Mouse (Mus musculus): ENCODE results near the gene Endou.
"Not testable (repeated sequence)": the region's sequence is repeated elsewhere in the genome, so short reads cannot be mapped to it uniquely, and the experiment has no call there.

Gene Endou

DNA sequence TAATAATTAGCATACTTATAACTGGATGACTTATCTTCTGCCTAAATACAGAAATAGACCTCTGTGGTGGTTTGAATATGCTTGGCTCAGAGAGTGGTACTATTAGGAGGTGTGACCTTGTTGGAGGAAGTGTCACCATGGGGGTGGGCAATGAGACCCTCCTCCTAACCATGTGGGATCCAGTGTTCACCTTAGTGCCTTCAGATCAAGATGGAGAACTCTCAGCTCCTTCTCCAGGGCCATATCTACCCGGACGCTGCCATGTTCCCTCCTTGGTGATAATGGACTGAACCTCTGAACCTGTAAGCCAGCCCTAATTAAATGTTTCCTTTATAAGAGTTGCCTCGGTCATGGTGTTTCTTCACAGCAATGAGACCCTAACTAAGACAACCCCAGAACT is 53.8 kb downstream of the Endou start:
- no peak for DNase-seq

DNA sequence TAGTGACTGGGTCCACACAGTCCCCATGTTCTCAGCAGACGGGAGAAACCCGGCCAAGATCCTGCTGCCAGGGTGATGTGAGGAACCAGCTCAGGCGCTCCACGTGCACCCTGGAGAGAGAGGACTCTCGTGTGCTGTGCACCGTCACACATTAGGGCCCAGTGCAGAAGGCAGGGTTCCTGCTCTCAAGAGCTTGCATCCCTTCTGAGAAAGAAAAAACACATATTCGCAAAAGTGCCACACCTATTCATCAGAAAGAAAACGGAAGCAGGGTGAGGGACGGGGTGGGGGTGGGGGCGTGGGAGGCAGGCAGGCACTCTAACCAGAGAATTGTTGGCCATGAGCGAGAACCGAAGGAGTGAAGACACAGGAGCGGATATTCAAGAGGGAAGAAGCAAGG is 55.2 kb downstream of the Endou start:
- no peak for DNase-seq

DNA sequence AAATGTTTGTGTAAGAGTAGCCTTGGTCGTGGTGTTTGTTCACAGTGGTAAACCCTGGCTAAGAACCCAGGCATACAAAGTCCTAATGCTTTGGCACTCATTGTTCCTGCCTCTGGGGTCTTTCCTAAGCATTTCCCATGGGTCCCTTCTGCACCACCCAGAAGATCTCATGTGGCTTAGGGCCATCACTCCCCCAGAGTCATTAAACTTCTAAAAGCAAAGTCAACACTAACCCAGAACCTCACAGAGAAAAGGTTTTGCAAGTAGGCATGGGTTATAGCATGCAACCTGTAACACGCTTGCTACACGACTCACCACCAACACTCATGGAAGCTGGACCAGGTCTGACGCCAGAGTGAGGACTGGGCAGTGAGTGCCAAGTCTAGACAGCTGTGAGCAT is 56.7 kb downstream of the Endou start:
- DNase-seq = no peak

DNA sequence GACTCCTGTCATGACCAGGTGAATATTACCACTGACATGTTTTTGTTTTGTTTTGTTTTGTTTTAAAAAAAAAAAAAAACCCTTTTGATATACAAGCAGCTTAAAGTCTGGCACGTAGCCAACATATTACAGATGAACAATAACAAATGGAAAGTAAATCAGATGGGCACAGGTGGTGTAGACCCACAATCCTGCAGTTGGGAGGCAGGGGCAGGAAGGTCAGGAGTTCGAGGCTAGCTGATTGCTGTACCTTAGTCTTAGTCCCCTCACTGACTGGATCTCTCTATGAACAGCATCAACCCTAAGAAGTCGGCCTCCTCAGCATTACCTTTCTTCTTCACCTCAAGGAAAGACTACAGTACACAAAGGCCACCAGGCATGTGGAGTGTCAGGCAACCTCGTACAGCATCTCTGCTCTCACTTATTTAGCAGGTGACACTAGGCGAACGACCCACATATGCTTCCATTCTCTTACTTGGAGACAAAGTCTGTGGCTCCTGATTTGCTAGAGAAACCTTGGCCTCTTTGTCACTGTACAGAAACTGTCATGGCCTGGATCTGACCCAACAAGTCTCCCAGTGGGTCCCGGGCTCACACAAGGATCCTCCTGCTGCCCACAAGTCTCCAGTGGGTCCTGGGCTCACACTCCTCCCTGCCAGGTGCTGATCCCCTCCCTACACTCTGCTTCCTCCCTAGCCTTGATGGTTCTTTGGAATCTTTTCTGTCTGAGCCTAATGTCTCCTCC is 57.7 kb downstream of the Endou start:
- DNase-seq = no peak

DNA sequence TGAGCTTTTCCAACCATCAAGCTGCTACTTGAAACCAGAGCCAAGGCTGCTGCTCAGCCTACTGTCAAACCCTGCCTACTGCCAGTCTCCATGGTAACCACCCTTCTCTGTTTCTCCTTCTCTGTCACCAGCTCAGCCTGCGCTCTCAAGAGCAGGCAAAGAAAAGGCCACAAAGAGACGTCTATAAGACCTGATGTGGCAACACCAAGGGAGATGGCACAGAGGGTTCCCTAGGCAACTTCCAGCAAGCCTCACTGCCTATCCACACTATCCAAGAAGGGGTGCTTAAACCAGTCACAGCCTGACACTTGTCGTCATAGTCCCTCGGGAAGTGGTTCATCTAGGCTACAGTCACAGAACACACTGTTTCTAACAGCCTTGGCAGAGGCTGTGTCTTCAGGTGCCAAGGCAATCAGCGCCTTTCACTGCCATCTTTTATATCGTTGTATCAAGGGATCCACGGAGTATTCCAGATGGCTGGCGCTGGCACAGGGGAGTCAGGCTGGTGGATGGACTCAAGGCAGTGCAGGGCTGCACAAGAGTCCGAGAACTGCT is 58.9 kb downstream of the Endou start:
- no peak for DNase-seq

DNA sequence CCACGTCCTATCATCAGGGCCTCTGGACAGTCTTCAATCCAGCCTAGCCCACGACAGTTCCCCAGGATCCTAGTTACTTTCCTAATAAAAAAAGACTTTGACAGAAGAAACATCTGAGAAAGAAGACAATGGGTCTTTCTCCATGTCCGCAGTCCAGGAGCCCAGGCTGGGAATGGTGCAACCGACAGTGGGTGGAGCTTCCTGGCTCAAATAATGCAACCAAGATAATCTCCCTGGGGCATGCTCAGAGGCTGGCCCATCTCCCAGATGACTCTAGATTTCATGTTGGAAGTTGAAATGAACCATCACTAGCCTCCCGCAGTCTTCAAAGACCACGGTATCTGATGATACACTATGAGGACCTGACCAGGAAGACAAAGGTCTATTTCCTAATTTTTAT is 60.6 kb downstream of the Endou start:
- no peak for DNase-seq

DNA sequence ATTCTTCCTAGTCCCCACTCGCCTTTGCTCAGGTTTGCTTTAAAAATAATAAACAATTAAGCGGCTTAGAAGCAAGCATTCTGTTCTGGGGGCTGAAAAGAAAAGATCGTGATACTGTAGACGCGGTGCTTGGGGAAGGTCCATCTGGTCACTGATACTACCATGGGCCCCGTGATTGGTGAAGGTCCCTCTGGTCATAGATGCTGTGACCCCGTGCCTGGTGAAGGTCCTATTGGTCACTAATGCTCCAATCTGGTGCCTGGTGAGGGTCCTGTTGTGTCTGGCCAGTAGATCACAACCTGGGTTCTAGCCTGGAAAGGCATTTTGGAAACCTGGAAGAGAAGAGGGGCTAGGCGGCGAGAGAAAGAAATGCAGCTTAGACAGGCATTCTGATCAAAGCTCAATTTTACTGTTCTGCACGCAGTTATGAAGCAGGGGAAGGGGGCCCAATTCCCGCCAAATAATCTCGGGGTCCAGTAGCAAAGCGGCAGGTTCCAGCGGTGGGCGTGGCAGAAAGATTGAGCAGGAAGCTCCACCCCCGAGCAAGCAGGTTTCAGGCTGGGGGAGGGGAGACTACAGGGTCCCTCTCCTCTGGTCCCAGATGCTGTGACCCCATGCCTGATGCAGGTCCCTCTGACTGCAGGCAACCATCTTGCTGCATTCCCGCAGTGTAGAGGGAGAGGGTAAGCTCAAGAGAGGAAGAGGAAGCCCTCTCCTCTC is 62.8 kb downstream of the Endou start:
- not testable (repeated sequence) for DNase-seq

DNA sequence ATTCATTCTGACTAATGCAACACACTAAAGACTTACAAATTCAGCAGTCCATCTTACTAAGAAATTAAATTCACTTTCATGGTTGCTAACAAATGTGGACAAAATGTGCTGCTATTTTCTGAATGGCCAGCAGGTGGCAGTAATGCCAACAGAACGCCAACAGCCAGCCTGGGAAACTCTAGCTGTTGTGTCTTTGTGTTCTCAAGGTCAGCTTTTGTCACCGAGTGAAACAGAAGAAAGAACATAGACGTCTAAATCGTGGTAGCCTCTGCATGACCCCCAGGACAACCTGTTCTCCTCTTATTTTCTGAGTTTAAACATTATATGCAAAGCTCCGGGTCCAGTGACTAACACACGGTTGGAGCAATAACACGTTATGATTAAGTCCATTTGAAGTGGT is 63.7 kb downstream of the Endou start:
- DNase-seq = peak; percentile 59 to 73

DNA sequence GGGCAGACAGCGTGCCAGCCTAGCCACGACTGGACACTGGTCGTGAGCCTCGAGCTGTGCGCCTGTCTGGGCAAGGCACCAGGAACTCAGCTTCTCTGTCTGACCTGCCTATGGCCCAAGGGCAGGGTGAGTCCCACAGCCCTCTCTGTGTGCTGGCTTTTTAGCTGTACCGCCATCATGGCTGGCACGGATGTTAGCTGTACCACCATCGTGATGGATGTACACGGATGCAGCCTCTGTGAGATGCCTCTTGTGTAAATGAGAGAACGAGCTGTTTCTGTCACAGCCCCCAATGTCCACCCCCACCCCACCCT is 64.7 kb downstream of the Endou start:
- no peak for DNase-seq

DNA sequence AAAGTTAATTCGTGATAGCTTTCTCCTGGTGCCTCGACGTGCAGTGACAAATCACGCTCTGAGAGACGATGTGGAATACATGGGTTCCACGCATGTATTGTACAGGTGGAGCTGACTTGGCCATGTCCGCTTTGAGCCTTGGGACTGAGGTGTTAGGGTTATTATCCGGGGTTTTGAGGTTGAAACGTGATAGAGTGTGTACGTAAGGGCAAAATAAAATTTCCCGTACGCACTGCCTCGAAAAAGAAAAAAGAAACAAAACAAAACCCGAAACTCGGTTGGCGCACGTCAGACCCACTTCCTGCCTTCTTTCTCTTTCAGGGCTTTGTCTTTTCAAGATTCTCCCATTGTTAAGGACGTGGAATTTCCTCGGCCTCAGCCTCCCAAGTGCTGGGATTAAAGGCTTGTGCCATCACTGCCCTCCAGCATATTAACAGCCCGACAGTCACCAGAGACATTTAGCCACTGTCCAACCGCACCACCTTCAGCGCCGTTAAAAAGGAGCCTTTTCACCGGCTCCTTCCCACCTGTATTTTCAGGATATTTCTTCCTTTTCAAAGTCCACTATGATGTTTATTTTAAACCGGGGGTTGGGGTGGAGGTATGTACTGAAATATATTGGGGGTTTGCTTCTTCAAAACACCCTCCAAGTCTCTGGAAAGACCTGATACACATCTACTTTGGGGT is 65.2 kb downstream of the Endou start:
- no peak for DNase-seq

DNA sequence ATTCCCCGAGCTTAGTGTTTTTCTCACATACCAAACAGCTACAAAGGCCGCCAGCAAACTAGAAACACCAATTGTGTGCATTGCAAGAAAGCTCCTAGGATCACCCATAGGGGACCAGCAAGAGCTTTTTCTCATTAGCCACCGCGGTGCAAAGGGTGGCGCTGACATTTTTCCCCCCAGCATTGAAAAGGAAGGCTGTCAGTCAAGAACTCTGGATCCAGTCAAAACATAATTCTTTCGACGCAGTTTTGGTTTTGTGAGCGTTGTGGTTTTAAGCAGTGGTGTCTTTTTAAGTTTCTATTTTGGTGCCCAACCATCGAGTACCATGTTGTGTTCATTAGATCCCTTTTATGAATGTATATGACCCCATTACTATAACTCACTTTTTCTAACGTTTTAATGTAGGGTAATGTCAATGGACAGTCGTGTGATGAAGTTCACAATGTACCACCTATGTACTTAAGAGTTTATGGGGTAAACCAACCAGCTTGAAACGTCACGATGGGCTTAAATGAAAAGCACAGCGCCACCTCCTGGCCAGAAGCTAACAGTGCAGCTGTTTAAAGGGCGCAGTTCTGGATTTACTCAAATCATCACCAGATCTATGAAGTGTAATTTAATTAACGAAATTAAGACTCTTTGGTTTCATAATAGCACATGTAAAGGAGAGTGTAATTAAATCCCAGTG is 66.0 kb downstream of the Endou start:
- DNase-seq = no peak

DNA sequence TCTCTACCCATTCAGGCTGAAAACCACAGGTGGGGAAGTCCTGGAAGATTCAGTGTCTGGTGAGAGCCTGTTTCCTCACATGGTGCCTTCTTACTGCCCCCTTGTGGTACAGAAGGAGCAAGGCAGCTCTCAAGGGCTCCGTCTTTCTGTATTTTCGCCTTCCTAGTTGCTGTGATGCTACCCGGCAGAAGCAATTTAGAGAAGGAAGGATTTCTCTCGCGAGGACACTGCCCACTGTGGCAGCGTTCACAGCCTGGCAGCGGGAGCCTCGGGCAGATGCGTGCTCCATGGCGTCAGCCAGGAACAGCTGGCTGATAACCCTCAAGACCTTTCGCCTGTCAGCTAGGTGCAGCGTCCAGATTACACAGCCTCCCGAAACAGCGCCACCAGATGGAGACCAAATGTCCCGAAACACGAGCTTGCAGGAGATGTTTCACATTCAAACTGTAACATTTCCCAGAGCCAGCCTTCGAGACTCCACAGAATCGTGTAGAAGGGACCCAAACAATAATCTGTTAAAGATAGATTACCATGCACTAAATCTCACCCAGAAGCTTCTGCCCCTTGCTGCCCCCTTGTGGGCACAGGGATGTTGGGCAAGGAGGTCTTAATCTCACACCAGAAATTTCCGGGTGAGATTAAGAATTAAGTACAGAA is 67.3 kb downstream of the Endou start:
- DNase-seq = peak; percentile 48 to 73

Measured in kidney, adult 8-10 months (tissue).